Mouse (Mus musculus): ENCODE results near the gene Clca3b. TPM values are rescaled to one million over a fixed set of nuclear protein-coding genes. Genes with fewer than 3 reads are reported as not detected.

The Clca3b gene
- polyA plus RNA-seq, 1 experiment from 2014 or later = not detected

Other genes starting within 250 kb of the Clca3b start
- gene Sh3glb1, start 129.0 kb downstream of the Clca3b start, polyA plus RNA-seq (2014; fragmentation: Nextera tagmentation; extraction: Ambion mirVana) = 97.7 and 100 TPM in 2 replicates
- gene Clca3a1, start 88.4 kb downstream of the Clca3b start, polyA plus RNA-seq (2014; fragmentation: Nextera tagmentation; extraction: Ambion mirVana) = 3.0 and 3.1 TPM in 2 replicates
- gene Clca3a2, start 29.9 kb downstream of the Clca3b start, polyA plus RNA-seq (2014; fragmentation: Nextera tagmentation; extraction: Ambion mirVana) = 0.18 TPM in 1 of 2 replicates, not detected in the other
- not detected in 2 replicates for gene Clca4b, start 83.2 kb upstream of the Clca3b start, polyA plus RNA-seq (2014; fragmentation: Nextera tagmentation; extraction: Ambion mirVana)
- gene Clca4a, start 125.7 kb upstream of the Clca3b start, polyA plus RNA-seq (2014; fragmentation: Nextera tagmentation; extraction: Ambion mirVana) = not detected in 2 replicates
- not detected in 2 replicates for gene Clca1, start 183.4 kb upstream of the Clca3b start, polyA plus RNA-seq (2014; fragmentation: Nextera tagmentation; extraction: Ambion mirVana)

All from liver, embryonic 11.5 days (tissue).